Mouse (Mus musculus) brain, embryonic 14.5 days (tissue): ENCODE results near the gene Icmt.

Source experiments
- CTCF ChIP-seq: fragments of 200-500 bp; IDR thresholded peaks from 2 replicates; pipeline ENCODE4 v1.5.1; 2012; ENCODE audit warnings: inconsistent platforms, mild to moderate bottlenecking, moderate library complexity, borderline replicate concordance; ENCODE audit not compliant: insufficient read depth, insufficient read length; ENCODE audit errors: extremely low read depth
- POLR2A ChIP-seq: fragments of 200-500 bp; IDR thresholded peaks from 2 replicates; pipeline ENCODE4 v1.6.1; 2012; ENCODE audit warnings: mild to moderate bottlenecking, inconsistent platforms, borderline replicate concordance; ENCODE audit not compliant: poor library complexity, insufficient read depth, insufficient read length, severe bottlenecking; ENCODE audit errors: extremely low read depth

- TF ChIP-seq CTCF: no peak
- TF ChIP-seq POLR2A: no peak
Observed at GRCm38 (mm10) chr4:152290385-152290784, 6.6 kb upstream of the Icmt start.
